Mouse (Mus musculus) induced T-regulatory cell, adult 2 months (primary cell): ENCODE data around the gene Zfp52.

Experiments
- DNase-seq: peaks from one replicate; pipeline ENCODE4 v3.0.0-alpha.2; 2012; ENCODE audit warnings: low read depth

Gene Zfp52

GRCm38 (mm10) chr17:21566220-21566619 is 30.9 kb downstream of the Zfp52 start:
- DNase-seq = peak; percentile 79

GRCm38 (mm10) chr17:21566728-21567349 is 31.5 kb downstream of the Zfp52 start, which contains the start of gene Zfp948:
Gene Zfp948, plus strand, starts transcription at chr17:21567008.
- DNase-seq = no peak

- no peak for DNase-seq
Measured at GRCm38 (mm10) chr17:21567696-21568095, 32.4 kb downstream of the Zfp52 start.

- DNase-seq = no peak
Measured at GRCm38 (mm10) chr17:21579080-21579479, 43.7 kb downstream of the Zfp52 start.

- peak; percentile 87 for DNase-seq
Measured at GRCm38 (mm10) chr17:21579493-21580175, 44.3 kb downstream of the Zfp52 start.

GRCm38 (mm10) chr17:21585521-21585920 is 50.2 kb downstream of the Zfp52 start:
- DNase-seq = no peak
